13 mouse cellular contexts compared by ENCODE assay signal in the genomic region with DNA sequence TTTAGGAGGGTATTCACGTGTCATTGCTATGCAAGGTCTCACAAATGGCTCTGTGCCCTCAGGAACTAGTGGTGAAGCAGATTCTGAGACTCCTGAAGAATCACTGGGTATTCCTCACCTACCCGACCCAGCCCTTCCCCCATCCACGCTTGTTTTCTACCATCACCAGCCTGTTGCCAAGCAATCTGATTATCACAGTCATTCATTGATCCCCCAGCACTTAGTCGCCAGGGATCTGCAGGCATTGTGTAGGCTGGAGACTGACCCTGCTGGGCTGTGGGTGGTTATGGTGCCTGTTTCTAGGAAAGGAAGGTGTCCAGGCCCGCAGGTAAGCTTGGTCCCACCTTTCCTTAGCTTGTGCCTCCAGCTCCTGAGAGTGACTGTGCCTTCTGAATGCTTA.
DNase-seq lines count a peak whose midpoint lies in the region; ATAC-seq and TF ChIP-seq lines count a peak whose summit lies in the region.
"Had no signal": no experiment of that assay in that cellular context is flagged by ENCODE, and none has a peak within 500 bp of the region (broad histone marks: within the 10 kb centered on the region; RNA-seq: fewer than 3 reads in every experiment).

No protein-coding gene starts in this region.

- WGBS in hindbrain, embryonic 10.5 days = 32% methylated on average over 5 of the region's 5 CpGs
- 24% methylated on average over 5 of the region's 5 CpGs for WGBS in hindbrain, embryonic 14.5 days
- 41% methylated on average over 5 of the region's 5 CpGs for WGBS in stomach, embryonic 14.5 days
- 44% methylated on average over 5 of the region's 5 CpGs for WGBS in stomach, postnatal 0 days
- WGBS in midbrain, embryonic 14.5 days = 21% methylated on average over 5 of the region's 5 CpGs

- peak overlapping the region; percentile 75 for H3K27ac ChIP-seq in hindbrain, embryonic 10.5 days
- H3K27ac ChIP-seq in hindbrain, embryonic 14.5 days = no peak overlapping the region
- H3K27ac ChIP-seq in stomach, embryonic 14.5 days (ENCODE audit: low read length) = peak overlapping the region; percentile 39; the same call in 1 of the 2 replicates
- H3K27ac ChIP-seq in stomach, postnatal 0 days (replicated peaks) = no peak overlapping the region
- no peak overlapping the region for H3K27ac ChIP-seq in midbrain, embryonic 14.5 days (replicated peaks; ENCODE audit: low read depth, low read length)
- H3K27ac ChIP-seq: forebrain, embryonic 15.5 days; layer of hippocampus, adult 2 months; liver, embryonic 12.5 days had no signal

- DNase-seq in hindbrain, embryonic 10.5 days (ENCODE audit: low spot score) = peak; percentile 44
- no peak for DNase-seq in hindbrain, embryonic 14.5 days (ENCODE audit: low spot score)
- DNase-seq in stomach, postnatal 0 days (ENCODE audit: low spot score) = no peak
- DNase-seq in midbrain, embryonic 14.5 days = peak; percentile 33
- no peak for DNase-seq in thymus, postnatal 10 days (ENCODE audit: low spot score in 2 of 2)
- DNase-seq in natural killer cell, adult 2 months (ENCODE audit: low spot score in 2 of 2) = no peak
- DNase-seq: adrenal gland, adult 8-10 months; lung, postnatal 36 days had no signal

- no peak for TF ChIP-seq EP300 in stomach, postnatal 0 days (optimal IDR thresholded peaks at IDR 0.05)

- ATAC-seq in hindbrain, embryonic 14.5 days (ENCODE audit: low FRiP score) = no peak
- ATAC-seq in stomach, embryonic 14.5 days (ENCODE audit: insufficient number of reproducible peaks, insufficient read depth, low FRiP score, low read depth) = no peak
- ATAC-seq in stomach, postnatal 0 days (ENCODE audit: low FRiP score, low TSS enrichment) = no peak
- ATAC-seq in midbrain, embryonic 14.5 days (ENCODE audit: low FRiP score, low TSS enrichment) = no peak
- ATAC-seq: liver, embryonic 12.5 days had no signal

- TF ChIP-seq CTCF in stomach, postnatal 0 days (IDR thresholded peaks at IDR 0.05; ENCODE audit: low read depth) = no peak

- H3K9me3 ChIP-seq in hindbrain, embryonic 10.5 days = no peaks in the 10 kb centered on the region
- H3K9me3 ChIP-seq in hindbrain, embryonic 14.5 days (ENCODE audit: control insufficient read depth, low read length) = no peaks in the 10 kb centered on the region
- no peaks in the 10 kb centered on the region for H3K9me3 ChIP-seq in stomach, embryonic 14.5 days (ENCODE audit: control insufficient read depth, low read depth, low read length)
- no peaks in the 10 kb centered on the region for H3K9me3 ChIP-seq in stomach, postnatal 0 days (ENCODE audit: control insufficient read depth, low read length)
- H3K9me3 ChIP-seq in midbrain, embryonic 14.5 days (ENCODE audit: control insufficient read depth, low read length) = no peaks in the 10 kb centered on the region
- H3K9me3 ChIP-seq: forebrain, embryonic 15.5 days; liver, embryonic 12.5 days had no signal

- H3K36me3 ChIP-seq in hindbrain, embryonic 10.5 days = no peaks in the 10 kb centered on the region
- H3K36me3 ChIP-seq in hindbrain, embryonic 14.5 days (replicated peaks; ENCODE audit: control insufficient read depth, insufficient read depth) = no peaks in the 10 kb centered on the region
- no peaks in the 10 kb centered on the region for H3K36me3 ChIP-seq in stomach, embryonic 14.5 days (ENCODE audit: control insufficient read depth, insufficient read depth, low read length)
- no peaks in the 10 kb centered on the region for H3K36me3 ChIP-seq in stomach, postnatal 0 days (ENCODE audit: control insufficient read depth, insufficient read depth, low read length)
- H3K36me3 ChIP-seq in midbrain, embryonic 14.5 days (ENCODE audit: control insufficient read depth, insufficient read depth, low read length) = no peaks in the 10 kb centered on the region
- H3K36me3 ChIP-seq: forebrain, embryonic 15.5 days; liver, embryonic 12.5 days had no signal

- no peak overlapping the region for H3K4me2 ChIP-seq in hindbrain, embryonic 14.5 days (replicated peaks)
- no peak overlapping the region for H3K4me2 ChIP-seq in stomach, embryonic 14.5 days (replicated peaks; ENCODE audit: low read depth, low read length)
- H3K4me2 ChIP-seq in stomach, postnatal 0 days (replicated peaks; ENCODE audit: low read depth) = no peak overlapping the region
- H3K4me2 ChIP-seq in midbrain, embryonic 14.5 days (ENCODE audit: low read length) = no peak overlapping the region
- H3K4me2 ChIP-seq: forebrain, embryonic 15.5 days; heart, embryonic 11.5 days; liver, embryonic 12.5 days had no signal

- peaks cover 22% of the 10 kb centered on the region for H3K4me1 ChIP-seq in hindbrain, embryonic 10.5 days (replicated peaks)
- H3K4me1 ChIP-seq in hindbrain, embryonic 14.5 days (replicated peaks; ENCODE audit: control insufficient read depth, insufficient read depth, low read length) = peaks cover 15% of the 10 kb centered on the region
- H3K4me1 ChIP-seq in stomach, embryonic 14.5 days (ENCODE audit: control insufficient read depth, insufficient read depth, low read length) = peaks cover 9% of the 10 kb centered on the region; the same call in 1 of the 2 replicates
- no peaks in the 10 kb centered on the region; the same call in 1 of the 2 replicates for H3K4me1 ChIP-seq in stomach, postnatal 0 days (replicated peaks; ENCODE audit: control insufficient read depth, insufficient read depth)
- peaks cover 11% of the 10 kb centered on the region for H3K4me1 ChIP-seq in midbrain, embryonic 14.5 days (ENCODE audit: control insufficient read depth, insufficient read depth, low read length)
- H3K4me1 ChIP-seq: liver, embryonic 12.5 days had no signal

- H3K4me3 ChIP-seq in hindbrain, embryonic 10.5 days = no peak overlapping the region
- H3K4me3 ChIP-seq in hindbrain, embryonic 14.5 days (replicated peaks; ENCODE audit: low read length) = no peak overlapping the region
- no peak overlapping the region for H3K4me3 ChIP-seq in stomach, embryonic 14.5 days (ENCODE audit: low read depth, low read length)
- H3K4me3 ChIP-seq in stomach, postnatal 0 days (ENCODE audit: low read depth, low read length) = no peak overlapping the region
- no peak overlapping the region for H3K4me3 ChIP-seq in midbrain, embryonic 14.5 days (replicated peaks; ENCODE audit: low read depth, low read length)
- H3K4me3 ChIP-seq: forebrain, embryonic 15.5 days; layer of hippocampus, adult 2 months; liver, embryonic 12.5 days had no signal

- H3K9ac ChIP-seq in hindbrain, embryonic 14.5 days = no peak overlapping the region
- H3K9ac ChIP-seq in stomach, embryonic 14.5 days (replicated peaks; ENCODE audit: low read depth, low read length) = no peak overlapping the region
- no peak overlapping the region for H3K9ac ChIP-seq in stomach, postnatal 0 days (ENCODE audit: low read length)
- no peak overlapping the region; the same call in 1 of the 2 replicates for H3K9ac ChIP-seq in midbrain, embryonic 14.5 days (replicated peaks; ENCODE audit: low read length)
- H3K9ac ChIP-seq: forebrain, embryonic 15.5 days; liver, embryonic 12.5 days had no signal

- H3K27me3 ChIP-seq in hindbrain, embryonic 10.5 days (ENCODE audit: insufficient read depth, poor library complexity, severe bottlenecking) = no peaks in the 10 kb centered on the region
- H3K27me3 ChIP-seq in hindbrain, embryonic 14.5 days (ENCODE audit: control insufficient read depth, insufficient read depth, low read length) = no peaks in the 10 kb centered on the region
- H3K27me3 ChIP-seq in stomach, embryonic 14.5 days (ENCODE audit: control insufficient read depth, insufficient read depth, low read length) = no peaks in the 10 kb centered on the region
- H3K27me3 ChIP-seq in stomach, postnatal 0 days (ENCODE audit: control insufficient read depth, insufficient read depth, low read length) = no peaks in the 10 kb centered on the region
- H3K27me3 ChIP-seq in midbrain, embryonic 14.5 days (ENCODE audit: control insufficient read depth, insufficient read depth, low read length) = no peaks in the 10 kb centered on the region
- H3K27me3 ChIP-seq: forebrain, embryonic 15.5 days; liver, embryonic 12.5 days had no signal

Comparison
In these comparisons a context has a peak if more than half of its experiments do, and no peak if none do; other contexts are left out.
1. DNase-seq: peak in hindbrain, embryonic 10.5 days (single experiment) and midbrain, embryonic 14.5 days (single experiment); none in hindbrain, embryonic 14.5 days (single experiment), stomach, postnatal 0 days (single experiment), thymus, postnatal 10 days (0 of 2) and natural killer cell, adult 2 months (0 of 2).
2. H3K27ac ChIP-seq: peak in hindbrain, embryonic 10.5 days (single experiment) and stomach, embryonic 14.5 days (single experiment); none in hindbrain, embryonic 14.5 days (single experiment), stomach, postnatal 0 days (single experiment) and midbrain, embryonic 14.5 days (single experiment).